Mouse (Mus musculus) lung, postnatal 10 days (tissue): ENCODE measurements around the gene Tjp3.

Experiments
- DNase-seq: peaks from one replicate; pipeline ENCODE4 v3.0.0; 2021

Tjp3 gene

DNA sequence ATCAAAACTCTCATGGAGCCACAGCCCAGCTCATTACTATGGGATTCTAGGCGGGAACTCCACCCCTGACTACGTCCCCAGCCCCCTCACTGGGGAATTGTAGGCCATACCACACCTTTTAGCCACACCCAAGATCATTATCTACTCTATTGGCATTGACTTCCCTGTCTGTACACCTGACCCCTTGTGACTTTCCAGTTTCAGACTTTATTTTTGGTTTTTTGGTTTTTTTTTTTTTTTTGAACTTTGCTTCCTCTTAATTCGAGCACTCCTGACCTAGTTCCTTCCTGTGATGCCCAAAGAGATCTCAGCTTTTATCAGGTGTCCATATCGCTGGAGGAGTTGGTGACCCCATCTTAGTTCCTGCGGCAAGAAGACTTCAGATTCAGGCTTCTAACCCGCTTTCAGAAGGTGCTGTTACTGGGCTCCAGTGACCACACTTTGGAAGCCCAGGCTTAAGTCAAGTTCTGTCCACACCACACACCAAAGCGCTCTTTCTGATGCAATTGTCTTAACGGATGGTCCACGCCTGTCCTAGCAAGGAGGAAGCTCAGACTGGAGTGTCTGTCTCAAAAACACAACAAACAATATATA is at the start of gene Tjp3:
Tjp3 (minus strand) TSS at position 71 of the 594 bp plus-strand sequence.
- no peak for DNase-seq

DNA sequence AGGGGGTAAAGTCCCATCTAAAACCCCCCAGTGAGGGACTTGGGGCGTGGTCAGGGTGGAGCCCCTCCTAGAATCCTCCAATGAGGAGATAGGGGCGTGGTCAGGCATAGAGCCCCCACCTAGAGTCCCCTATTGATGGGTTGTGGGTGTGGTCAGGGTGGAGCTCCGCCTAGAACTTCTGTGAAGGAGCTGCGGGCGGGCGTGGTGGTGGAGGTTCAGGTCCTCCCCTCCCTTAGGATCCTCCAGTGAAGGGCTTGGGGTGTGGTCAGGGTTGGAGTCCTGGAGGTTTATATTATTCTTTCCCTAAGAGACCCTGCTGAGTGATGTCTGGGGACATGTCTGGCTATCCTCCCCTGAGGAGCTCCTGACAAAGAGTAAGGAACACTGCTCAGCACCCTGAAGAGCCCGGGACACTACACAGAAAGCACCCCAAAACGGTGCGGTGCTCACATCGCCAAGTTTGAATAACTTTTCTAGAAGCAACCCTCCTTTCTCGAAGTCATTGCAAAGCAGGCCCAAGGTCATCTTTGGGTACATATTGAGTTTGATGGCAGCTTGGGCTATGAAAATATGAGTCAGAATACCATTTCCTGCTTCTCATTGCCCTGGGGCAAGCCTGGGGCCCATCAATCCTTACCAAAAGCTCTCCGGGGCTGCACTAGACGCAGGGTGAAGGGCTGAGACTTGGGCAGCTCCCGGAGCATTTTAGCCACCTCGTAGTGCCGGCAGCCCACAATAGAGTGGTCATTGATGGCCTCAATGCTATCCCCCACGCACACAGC is 49.4 kb upstream of the Tjp3 start:
- peak; percentile 57 for DNase-seq

DNA sequence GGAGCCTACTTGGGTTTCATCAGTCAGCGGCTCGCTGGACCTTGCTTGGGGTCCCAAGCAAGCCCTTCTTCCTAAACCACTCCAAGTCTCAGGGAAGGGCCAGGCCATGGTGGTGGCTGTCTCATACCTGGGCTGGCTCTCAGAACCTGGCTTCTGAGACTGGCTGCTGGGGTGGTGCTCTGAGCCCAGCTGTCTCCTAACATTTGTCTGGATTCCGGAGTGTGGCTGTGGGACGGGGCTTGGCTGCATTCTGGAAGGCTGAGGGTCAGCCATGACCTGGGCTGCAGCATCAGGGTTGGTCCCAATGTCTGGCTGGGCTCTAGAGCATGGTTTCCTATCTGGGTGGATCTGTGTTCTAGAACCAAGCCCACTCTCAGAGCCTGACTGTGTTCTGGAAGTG is 45.2 kb upstream of the Tjp3 start:
- no peak for DNase-seq

DNA sequence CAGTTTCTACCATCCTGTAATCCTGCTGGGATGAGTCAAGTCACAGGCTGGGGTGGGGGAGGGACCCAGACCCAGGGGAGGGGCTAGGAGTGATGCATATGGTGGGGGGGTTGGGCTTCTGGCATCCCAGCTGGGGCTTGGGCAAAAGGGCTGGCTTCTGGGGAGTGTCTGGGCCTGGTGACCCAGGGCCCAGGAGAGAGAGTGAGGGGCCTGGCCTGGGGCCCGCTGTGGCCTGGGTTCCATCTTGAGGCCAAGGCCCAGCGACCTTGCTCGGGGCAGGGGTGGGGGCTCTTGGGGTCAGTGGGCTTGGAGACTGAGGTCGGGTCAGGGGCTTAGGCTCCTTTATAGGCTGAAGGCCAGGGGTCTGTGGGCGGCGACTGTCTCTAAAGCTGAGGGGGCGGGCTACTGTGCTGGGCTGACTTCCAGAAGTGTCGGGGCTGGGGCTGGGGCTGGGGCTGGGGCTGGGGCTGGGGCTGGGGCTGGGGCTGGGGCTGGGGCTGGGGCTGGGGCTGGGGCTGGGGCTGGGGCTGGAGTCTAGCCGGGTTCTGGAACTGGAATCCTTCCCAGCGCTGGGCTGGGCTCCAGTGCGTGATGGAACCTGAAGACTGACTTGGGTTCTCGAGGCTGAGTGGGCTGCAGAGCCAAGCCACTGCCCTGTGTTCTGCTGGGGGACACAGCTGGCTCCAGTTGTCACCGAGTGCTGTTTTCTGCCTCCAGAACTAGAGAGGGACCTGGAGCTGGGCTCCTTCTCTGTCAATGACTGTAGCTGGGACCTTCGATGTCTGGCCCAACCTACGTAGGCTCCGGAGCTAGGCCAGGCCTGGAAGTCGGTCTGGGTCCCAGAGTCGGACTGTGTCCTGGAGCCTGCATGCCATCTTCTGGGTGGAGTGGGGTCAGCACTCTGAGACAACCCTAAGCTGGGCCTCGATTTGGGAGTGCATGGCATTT is 44.3 kb upstream of the Tjp3 start:
- DNase-seq, result peak; percentile 77

DNA sequence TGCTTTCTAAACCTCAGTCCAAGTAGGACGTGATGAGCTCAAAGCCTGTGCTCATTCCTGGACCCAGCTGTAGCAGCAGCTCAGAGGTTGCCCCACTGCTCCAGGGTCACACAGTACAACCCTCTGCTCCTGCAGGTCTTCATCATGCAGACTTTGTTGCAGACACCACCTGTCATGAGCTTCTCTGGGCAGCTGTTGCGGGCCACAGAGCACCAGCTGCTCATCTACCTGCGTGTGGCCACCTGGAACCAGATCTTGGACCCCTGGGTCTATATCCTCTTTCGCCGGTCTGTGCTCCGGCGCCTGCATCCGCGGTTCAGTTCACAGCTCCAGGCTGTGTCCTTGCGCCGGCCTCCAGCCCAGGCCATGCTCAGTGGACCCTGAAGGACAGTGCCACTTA is 42.9 kb upstream of the Tjp3 start:
- no peak for DNase-seq

DNA sequence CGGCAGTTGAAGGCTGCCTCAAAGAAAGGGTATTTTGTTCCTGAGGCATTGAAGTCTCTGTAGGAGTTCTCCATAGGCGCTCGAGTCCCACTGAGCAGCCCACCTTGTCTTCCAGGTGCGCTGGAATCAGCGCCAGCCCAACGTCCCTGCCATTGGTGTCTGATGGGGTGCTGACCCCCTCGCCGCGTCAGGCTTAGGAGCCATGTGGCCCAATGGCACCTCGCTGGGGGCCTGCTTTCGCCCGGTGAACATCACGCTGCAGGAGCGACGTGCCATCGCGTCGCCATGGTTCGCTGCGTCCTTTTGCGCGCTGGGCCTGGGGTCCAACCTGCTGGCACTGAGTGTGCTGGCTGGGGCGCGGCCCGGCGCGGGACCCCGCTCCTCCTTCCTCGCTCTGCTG is 40.9 kb upstream of the Tjp3 start:
- DNase-seq, result no peak

DNA sequence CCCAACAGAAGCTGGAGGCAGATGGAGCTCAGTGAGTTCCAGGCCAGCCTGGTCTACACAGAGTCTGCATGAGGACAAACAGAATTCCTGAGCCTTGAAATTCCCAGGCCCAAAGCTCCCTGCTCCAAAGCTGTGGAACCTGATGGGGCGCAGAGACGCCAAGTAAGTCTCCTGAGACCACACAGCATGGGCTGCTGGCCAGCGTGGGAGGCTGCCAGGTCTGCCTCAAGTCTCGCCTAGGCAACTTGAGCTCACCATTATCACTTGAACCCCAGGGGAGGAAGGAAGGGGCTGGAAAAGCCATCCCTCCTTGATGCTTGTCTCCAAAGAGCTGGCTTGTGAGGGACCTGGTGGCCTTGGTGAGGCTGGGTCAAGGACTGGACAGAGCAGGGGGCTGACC is 38.6 kb upstream of the Tjp3 start:
- DNase-seq, result peak; percentile 54

DNA sequence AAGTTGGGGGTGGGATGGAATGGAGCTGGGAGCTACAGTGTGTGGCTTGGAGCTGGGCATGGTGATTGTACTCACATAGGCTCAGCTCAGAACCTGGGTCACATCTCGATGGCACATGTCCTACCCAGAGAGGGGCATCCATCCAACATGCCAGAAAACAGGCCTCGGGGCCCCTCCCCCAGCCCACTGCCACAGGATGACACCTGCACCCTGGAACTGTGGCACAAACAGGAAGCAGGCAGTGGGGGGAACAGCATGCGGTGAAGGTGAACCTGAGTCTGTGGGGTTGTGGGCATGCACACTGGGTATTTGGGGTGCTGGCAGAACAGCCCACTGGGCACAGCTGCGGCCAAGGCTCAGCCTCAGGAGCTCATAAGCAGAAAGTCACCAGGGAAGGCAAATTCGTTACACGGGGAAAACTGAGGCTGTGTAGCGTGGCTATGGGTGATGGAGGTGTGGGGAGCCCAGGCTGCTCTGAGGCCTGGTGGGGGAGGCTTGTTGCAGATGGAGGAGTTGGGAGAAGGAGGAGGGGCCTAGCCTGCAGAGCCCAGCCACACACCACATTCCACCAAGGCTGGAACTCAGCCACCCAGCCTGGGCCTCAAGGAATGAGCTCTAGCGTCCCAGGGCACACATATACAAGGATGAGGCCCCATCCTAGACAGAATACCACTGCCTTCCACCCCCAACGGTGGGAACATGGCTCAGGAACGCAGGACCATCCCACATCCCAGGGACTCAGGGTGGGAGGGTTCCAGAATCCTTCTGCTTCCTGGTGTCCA is 38.0 kb upstream of the Tjp3 start:
- peak; percentile 83 for DNase-seq

DNA sequence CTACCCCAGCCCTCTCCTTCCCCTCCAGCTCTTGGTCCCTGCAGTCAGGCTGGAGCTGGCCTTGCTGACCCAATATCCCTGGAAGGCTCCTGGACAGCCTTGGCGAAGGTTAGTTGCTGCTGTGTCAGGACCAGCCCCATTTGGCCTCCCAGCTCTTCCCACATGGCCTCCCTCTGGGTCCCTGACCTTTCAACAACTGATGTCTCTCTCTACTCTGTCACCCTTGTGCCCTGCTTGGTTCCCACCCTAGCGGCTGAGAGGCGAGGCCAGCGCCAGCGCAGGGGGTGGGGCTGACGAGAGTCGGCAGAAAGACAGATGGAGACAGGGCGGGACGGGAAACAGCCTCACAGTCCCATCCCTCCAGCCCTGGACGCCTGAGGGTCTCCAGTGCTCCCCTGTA is 37.0 kb upstream of the Tjp3 start, which contains the start of gene Tbxa2r:
Tbxa2r (plus strand) TSS at position 346 of the 400 bp plus-strand sequence.
- peak; percentile 91 for DNase-seq

DNA sequence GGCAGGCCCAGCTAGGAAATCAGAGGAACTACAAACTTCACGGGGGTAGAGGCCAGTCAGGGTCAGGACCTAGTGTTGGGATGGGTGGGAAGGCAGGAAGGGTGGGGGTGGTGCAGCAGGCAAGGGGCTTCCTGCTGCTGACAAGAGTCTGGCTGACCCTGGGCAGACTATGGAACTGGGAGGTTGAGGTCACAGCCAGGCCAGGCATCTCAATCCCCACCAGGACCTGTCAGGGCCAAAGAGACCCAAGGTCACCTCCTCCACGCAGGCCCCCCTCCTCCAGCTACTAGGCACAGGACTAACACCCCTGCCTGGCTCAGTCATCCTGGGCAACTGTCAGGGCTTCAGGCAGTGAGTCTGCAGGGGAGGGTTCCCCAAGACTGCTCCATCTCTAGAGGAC is 36.6 kb upstream of the Tjp3 start:
- DNase-seq, result peak; percentile 57

DNA sequence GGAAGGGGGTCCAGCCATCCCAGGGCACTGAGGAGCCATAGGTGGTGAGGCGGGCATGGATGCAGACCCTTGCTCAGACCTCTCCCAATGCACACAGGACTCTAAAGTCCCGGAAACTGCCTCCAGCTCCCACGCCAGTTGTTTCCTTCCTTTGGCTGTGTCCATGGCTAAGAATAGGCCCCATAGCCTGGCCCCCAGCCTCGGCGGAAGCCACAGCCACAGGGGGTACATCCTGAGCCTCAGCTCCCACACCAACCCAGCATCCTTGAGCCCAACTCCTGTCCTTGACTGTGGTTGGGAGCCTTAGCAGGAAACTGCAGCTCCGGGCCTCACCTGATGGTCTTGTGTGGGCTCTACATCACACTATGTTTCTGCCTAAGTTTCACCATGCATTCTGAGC is 35.5 kb upstream of the Tjp3 start:
- DNase-seq, result peak; percentile 76

DNA sequence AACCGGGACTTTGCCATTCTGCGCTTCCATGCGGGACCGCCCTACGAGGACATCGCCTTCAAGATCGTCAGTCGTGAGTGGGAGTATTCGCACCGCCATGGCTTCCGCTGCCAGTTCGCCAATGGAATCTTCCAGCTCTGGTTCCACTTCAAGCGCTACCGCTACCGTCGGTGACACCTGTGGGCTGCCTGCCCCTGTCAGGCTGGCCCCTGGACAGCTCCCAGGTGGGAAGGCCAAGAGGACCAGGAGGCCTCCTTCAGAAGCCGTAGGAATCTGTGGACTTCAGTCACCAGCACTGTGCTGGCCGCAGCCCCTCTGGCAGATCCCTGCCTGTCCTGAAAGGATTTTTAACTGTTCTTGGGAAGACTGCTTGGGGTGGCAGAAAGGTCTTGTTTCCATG is 34.4 kb upstream of the Tjp3 start:
- no peak for DNase-seq

DNA sequence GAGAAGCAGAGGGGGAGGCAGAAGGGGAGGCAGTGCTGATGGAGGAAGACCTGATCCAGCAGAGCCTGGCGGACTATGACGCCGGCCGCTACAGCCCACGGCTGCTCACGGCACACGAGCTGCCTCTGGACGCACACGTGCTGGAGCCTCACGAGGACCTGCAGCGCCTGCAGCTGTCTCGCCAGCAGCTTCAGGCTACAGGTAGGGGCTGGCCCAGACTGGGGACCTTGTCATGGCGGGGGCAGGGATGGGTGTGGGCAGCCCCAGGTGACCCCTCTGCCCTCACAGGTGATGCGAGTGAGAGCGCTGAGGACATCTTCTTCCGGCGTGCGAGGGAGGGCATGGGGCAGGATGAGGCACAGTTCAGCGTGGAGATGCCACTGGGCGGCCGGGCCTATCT is 33.8 kb upstream of the Tjp3 start:
- DNase-seq, result no peak

DNA sequence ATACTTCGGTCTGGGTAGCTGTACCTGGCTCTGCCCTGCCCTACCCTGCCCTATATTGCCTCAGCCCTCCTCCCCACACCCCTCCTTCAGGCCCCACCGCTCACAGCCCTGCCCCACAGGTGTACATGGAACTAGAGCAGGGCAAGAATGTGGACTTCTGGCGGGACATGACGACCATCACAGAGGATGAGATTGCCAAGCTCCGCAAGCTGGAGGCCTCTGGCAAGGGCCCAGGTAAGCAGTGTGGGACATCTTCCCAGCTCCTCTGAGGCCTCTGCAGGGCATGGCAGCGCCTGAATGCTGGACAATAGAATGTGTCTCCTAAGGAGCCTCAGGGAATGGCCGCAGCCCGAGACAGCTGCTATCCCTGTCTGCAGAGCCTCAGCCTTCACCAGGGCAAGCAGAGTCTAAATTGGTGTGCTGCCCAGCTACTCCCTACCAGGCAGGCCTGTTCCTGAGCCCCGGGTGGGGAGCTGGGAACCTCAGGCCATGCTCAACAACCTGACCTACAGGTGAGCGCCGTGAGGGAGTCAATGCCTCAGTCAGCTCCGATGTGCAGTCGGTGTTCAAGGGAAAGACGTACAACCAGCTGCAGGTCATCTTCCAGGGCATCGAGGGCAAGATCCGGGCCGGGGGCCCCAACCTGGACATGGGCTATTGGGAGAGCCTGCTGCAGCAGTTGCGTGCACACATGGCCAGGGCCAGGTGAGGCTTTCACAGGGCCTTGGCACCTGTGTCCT is 32.6 kb upstream of the Tjp3 start:
- DNase-seq, result no peak

DNA sequence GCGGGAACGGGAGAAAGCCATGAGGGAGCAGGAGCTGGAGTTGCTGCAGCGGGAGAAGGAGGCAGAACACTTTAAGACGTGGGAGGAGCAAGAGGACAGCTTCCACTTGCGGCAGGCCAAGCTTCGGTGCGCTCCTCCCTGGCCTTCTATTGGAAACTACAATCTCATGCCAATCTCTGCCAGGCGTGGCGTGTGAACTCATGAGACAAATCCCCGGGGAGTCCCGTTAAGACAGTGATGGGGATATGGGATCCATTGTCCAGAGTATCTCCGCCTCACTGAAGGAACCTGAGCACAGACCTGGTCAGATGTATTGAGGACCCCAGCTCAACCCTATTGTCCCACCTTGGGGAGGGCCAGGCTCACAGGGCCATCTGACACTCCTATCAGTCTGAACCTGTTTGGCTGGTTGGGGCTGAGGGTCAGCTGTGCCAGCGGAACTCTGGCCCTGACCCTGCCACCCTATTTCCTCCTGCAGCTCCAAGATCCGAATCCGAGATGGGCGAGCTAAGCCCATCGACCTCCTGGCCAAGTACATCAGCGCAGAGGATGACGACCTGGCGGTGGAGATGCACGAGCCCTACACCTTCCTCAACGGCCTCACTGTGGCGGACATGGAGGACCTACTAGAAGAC is 31.9 kb upstream of the Tjp3 start:
- DNase-seq, result no peak

DNA sequence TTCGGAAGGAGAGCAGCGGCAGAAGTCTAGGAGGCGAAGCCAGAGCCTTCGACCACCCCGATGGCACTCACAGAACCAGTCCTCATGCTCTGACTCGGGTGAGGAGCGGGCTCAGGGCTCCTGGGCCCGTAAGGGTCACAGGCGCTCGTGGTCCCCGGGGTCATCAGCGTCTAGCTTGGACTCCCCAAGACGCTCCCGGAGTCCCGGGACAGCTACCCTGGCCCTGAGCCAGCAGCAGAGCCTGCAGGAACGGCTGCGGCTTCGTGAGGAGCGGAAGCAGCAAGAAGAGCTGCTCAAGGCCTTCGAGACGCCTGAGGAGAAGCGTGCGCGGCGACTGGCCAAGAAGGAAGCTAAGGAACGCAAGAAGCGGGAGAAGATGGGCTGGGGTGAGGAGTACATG is 31.1 kb upstream of the Tjp3 start:
- DNase-seq, result no peak

DNA sequence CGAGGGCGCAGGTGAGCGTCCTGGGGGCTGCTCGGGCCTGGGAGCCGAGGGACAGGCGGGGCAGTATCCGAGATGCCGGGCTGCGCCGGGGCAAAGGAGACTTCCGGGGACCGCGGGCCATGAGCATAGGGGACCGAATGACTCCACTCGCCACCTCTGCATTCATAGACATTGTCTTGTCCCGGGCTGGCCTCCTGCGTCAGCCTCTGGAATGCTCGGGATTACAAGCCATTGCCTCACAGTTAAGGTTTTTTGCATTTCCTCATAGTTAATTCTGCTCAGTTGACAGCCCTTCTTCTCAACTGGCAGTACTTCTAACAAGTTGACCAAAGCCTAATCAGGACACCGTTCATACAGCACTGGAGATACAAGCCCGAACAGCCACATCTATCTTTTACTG is 30.1 kb upstream of the Tjp3 start:
- no peak for DNase-seq

DNA sequence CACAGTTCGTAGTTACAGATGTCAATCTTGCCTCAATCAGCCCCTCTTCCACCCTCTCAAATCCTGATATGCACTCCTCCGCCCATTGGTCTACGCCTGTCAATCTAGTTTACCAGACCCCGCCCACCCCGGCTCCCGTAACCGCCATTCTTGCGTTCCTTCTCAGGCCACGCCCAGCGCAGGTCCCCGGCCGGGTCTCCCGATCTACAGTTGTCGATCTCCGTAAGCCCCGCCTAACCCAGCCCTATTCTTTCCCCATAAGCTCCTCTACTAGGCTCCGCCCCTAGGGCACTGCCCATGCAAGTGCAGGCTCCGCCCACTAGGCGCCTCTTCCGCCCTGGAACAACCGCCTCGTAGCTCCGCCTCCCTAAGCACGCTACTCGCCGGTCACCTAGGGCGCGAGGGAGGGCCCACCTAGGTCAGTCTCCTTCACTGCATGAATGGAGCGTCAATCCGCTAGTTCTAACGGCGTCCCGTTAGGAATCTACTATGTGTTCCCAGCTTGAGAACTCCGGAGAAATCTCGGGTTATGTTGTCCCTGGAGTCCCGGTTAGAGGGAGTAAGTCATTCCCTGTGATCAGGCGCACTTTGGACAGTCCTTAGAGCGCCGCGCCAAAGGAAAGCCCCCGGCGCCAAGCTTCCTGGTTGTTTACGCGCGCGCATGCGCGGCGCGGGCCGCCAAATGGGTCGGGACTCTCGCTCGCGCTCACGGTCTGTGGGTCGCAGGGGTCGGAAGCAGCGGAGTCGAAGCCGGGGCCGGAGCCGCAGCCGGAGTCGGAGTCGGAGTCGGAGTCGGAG is 29.4 kb upstream of the Tjp3 start, which contains the start of gene Cactin:
Cactin (plus strand) TSS at position 554 of the 798 bp plus-strand sequence.
- peak; percentile 100 for DNase-seq

DNA sequence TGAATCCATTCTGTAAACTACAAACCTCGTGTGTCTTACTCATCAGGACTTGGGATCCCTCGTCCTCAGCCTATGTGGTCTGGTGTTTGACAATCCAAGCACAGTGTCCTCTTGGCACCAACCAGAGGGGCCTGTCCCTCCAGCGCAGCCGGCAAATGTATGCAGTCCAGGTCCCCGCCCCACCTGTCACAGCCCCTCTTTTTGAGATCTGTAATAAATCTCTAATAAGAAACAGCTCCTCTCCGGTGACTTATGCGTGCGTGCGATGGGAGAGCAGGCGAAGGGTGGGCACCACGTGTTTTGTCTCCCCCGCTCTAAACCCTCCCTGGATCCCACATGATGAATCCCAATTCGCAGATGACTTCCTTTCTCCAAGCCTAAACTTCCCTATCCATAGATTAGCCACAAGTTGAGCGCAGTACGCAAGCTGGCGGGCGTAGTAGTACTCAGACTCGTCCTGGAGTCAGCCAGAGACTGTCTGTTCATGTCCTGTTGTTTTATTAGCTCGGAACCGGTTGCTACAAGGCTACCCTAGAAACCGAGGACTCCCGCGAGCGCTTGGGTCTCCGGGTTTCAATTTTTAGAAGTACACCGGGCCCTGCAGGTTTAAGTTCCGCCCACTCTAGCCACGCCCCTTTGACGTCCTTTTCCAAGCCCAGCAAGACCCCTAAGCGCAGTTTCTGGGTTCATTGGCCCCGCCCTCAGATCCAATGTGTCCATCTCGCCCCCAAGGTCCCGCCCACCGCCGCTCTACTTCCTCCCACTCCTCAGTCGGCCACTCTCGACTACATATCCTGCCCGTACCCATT is 28.6 kb upstream of the Tjp3 start:
- DNase-seq, result no peak

DNA sequence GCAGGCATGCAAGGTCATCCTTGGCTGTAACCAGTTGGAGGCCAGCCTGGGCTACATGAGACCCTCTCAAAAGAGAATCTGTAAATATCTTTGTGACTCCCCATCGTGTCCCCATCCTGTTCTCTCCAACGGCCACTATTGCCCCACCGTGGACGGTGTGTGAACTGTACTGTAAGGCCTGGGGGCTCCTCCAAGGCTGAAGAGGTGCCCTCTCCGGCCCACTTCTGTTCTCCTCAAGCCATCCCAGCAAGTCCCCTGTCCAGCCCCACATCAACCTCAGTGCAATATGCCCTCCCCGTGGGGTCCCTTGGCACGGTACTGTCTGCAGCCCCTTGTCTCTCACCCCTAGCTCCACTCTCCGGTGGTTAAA is 27.9 kb upstream of the Tjp3 start:
- peak; percentile 62 for DNase-seq
